ENCODE assay signal across 8 mouse cellular contexts in genomic region chr2:127271042-127271515, GRCm38 (mm10). TPM values are rescaled to one million over a fixed set of nuclear protein-coding genes. Genes with fewer than 3 reads are reported as not detected.
A peak's percentile ranks its signal among the peaks of the same experiment; 100 is the strongest.
DNase-seq lines count a peak whose midpoint lies in the region; ATAC-seq and TF ChIP-seq lines count a peak whose summit lies in the region.

No protein-coding gene starts in this region.

- H3K9ac ChIP-seq in forebrain, embryonic 14.5 days (ENCODE audit: low read length), result peak overlapping the region; percentile 88

- peak overlapping the region; percentile 88 for H3K27ac ChIP-seq in bone marrow, adult 2 months (ENCODE audit: control insufficient read depth, insufficient read depth, low read depth, low read length, poor library complexity)
- H3K27ac ChIP-seq in forebrain, embryonic 14.5 days (ENCODE audit: low read depth, low read length), result peak overlapping the region; percentile 88; the same call in 1 of the 2 replicates

- peak overlapping the region; percentile 89 for H3K4me3 ChIP-seq in bone marrow, adult 2 months (replicated peaks; ENCODE audit: control insufficient read depth, low read depth, low read length)
- H3K4me3 ChIP-seq in forebrain, embryonic 14.5 days (ENCODE audit: low read depth, low read length), result peak overlapping the region; percentile 98

- H3K27me3 ChIP-seq in forebrain, embryonic 14.5 days (replicated peaks; ENCODE audit: control insufficient read depth, insufficient read depth, low read length), result no peaks in the 10 kb centered on the region

- WGBS in bone marrow, adult 2 months, result 6% methylated on average over 8 of the region's 8 CpGs
- WGBS in forebrain, embryonic 14.5 days, result 10% methylated on average over 8 of the region's 8 CpGs

- no peak for TF ChIP-seq POLR2A in bone marrow, adult 2 months (IDR thresholded peaks at IDR 0.05; ENCODE audit: borderline replicate concordance, control insufficient read depth, low read depth, low read length)

- peak; percentile 28 to 43 for DNase-seq in layer of hippocampus, adult 18-20 months (ENCODE audit: low spot score in 2 of 2)
- no peak for DNase-seq in layer of hippocampus, adult 9-11 months
- peak; percentile 49 for DNase-seq in forebrain, embryonic 14.5 days (ENCODE audit: low spot score)
- DNase-seq in kidney, postnatal 10 days, result peak; percentile 50
- DNase-seq in mesoderm, embryonic 11.5 days (ENCODE audit: low read depth, low spot score), result peak; percentile 10
- DNase-seq in urinary bladder, adult 2 months (ENCODE audit: low spot score), result no peak
- no peak for DNase-seq in gastrocnemius, postnatal 10 days

- no peak for ATAC-seq in forebrain, embryonic 14.5 days

- H3K4me1 ChIP-seq in bone marrow, adult 2 months (ENCODE audit: control insufficient read depth, insufficient read depth, low read length), result peaks cover 3% of the 10 kb centered on the region
- H3K4me1 ChIP-seq in forebrain, embryonic 14.5 days (ENCODE audit: control insufficient read depth, insufficient read depth, low read length), result peaks cover 6% of the 10 kb centered on the region; the same call in 1 of the 2 replicates

- no peak for TF ChIP-seq CTCF in bone marrow, adult 2 months (IDR thresholded peaks at IDR 0.05; ENCODE audit: control insufficient read depth, insufficient read depth, low read length)

- peak overlapping the region; percentile 74 for H3K4me2 ChIP-seq in forebrain, embryonic 14.5 days (ENCODE audit: low read length)

- no peaks in the 10 kb centered on the region for H3K36me3 ChIP-seq in forebrain, embryonic 14.5 days (ENCODE audit: control insufficient read depth, insufficient read depth, low read length)

- no peaks in the 10 kb centered on the region for H3K9me3 ChIP-seq in forebrain, embryonic 14.5 days (replicated peaks; ENCODE audit: control insufficient read depth, low read length)

RNA-seq across cellular contexts. Expression of gene Stard7, which starts 1.1 kb away (rescaled TPM):
- total RNA-seq in layer of hippocampus, adult 18-20 months (2021), result 100 to 1,000 TPM in 1 of 2 experiments, 10 to 100 TPM in 1; 99.8 to 104 TPM
- 23.7 and 25.4 TPM in 2 replicates for polyA plus RNA-seq in bone marrow, adult 2 months (2011; ENCODE audit: insufficient read depth, insufficient read length, low replicate concordance, missing spikeins)
- polyA plus RNA-seq in forebrain, embryonic 14.5 days (2014; fragmentation: Nextera tagmentation; extraction: Ambion mirVana), result 102 and 109 TPM in 2 replicates
- 46.6 and 48.7 TPM in 2 replicates for polyA plus RNA-seq in urinary bladder, adult 2 months (2012; rRNA removed)
- total RNA-seq in gastrocnemius, postnatal 10 days (2021), result 100 to 1,000 TPM in 1 of 2 experiments, 10 to 100 TPM in 1; 98.8 to 104 TPM

RNA-seq across cellular contexts. Expression of gene Tmem127, which starts 23.4 kb away (rescaled TPM):
- 10 to 100 TPM; 73.5 to 75.8 TPM for total RNA-seq in layer of hippocampus, adult 18-20 months (2021)
- 16.0 and 27.7 TPM in 2 replicates for polyA plus RNA-seq in bone marrow, adult 2 months (2011; ENCODE audit: insufficient read depth, insufficient read length, low replicate concordance, missing spikeins)
- 24.4 and 27.8 TPM in 2 replicates for polyA plus RNA-seq in forebrain, embryonic 14.5 days (2014; fragmentation: Nextera tagmentation; extraction: Ambion mirVana)
- polyA plus RNA-seq in urinary bladder, adult 2 months (2012; rRNA removed), result 38.7 and 45.4 TPM in 2 replicates
- 10 to 100 TPM; 39.0 to 41.8 TPM for total RNA-seq in gastrocnemius, postnatal 10 days (2021)

RNA-seq across cellular contexts. Expression of gene Ciao1, which starts 23.5 kb away (rescaled TPM):
- 10 to 100 TPM; 72.8 to 81.6 TPM for total RNA-seq in layer of hippocampus, adult 18-20 months (2021)
- 24.9 and 26.9 TPM in 2 replicates for polyA plus RNA-seq in bone marrow, adult 2 months (2011; ENCODE audit: insufficient read depth, insufficient read length, low replicate concordance, missing spikeins)
- 64.3 and 67.7 TPM in 2 replicates for polyA plus RNA-seq in forebrain, embryonic 14.5 days (2014; fragmentation: Nextera tagmentation; extraction: Ambion mirVana)
- 62.3 and 68.2 TPM in 2 replicates for polyA plus RNA-seq in urinary bladder, adult 2 months (2012; rRNA removed)
- 10 to 100 TPM; 43.2 to 49.9 TPM for total RNA-seq in gastrocnemius, postnatal 10 days (2021)

Comparison
In these comparisons a context has a peak if more than half of its experiments do, and no peak if none do; other contexts are left out.
1. DNase-seq: peak in layer of hippocampus, adult 18-20 months (2 of 2), forebrain, embryonic 14.5 days (single experiment), kidney, postnatal 10 days (single experiment) and mesoderm, embryonic 11.5 days (single experiment); none in layer of hippocampus, adult 9-11 months (single experiment), urinary bladder, adult 2 months (single experiment) and gastrocnemius, postnatal 10 days (single experiment).